Mouse (Mus musculus): ENCODE data around the gene Tead1. TPM values are rescaled to one million over a fixed set of nuclear protein-coding genes. Genes with fewer than 3 reads are reported as not detected.
A peak's percentile ranks its signal among the peaks of the same experiment; 100 is the strongest.

Tead1 gene
- total and polyA plus RNA-seq, 3 experiments = 0.38 TPM; not detected in 2

- Histone ChIP-seq H3K4me3 (ENCODE audit: low read depth, low read length) (no peak overlapping the region), H3K27me3 (ENCODE audit: insufficient read depth, low read length) (no peaks in the 10 kb centered on the region), H3K9me3 (replicated peaks) (peaks cover 20% of the 10 kb centered on the region), H3K4me1 (ENCODE audit: insufficient read depth, low read depth, low read length) (no peaks in the 10 kb centered on the region), H3K36me3 (replicated peaks) (no peaks in the 10 kb centered on the region)
- no peak for DNase-seq (ENCODE audit: low spot score)
- no peak for ATAC-seq (ENCODE audit: extremely low read depth, insufficient number of reproducible peaks, low FRiP score, poor library complexity, severe bottlenecking)
- no peak for TF ChIP-seq GATA1 (IDR thresholded peaks at IDR 0.05; ENCODE audit: borderline replicate concordance, low read length)
- no peak for TF ChIP-seq TAL1 (conservative IDR thresholded peaks at IDR 0.05; ENCODE audit: low read depth, low read length)
- no peak for TF ChIP-seq GATA2 (IDR thresholded peaks at IDR 0.05; ENCODE audit: borderline replicate concordance, low read depth, low read length)
- TF ChIP-seq CTCF (IDR thresholded peaks at IDR 0.05; ENCODE audit: low read depth, low read length) = no peak
- no peak for TF ChIP-seq POLR2AphosphoS5 (IDR thresholded peaks at IDR 0.05; ENCODE audit: insufficient replicate concordance, low read depth, low read length)
These were observed 230.0 kb downstream of the Tead1 start for GRCm38 (mm10) chr7:112909164-112909563.

- H3K4me3 ChIP-seq (ENCODE audit: low read depth, low read length) = no peak overlapping the region
- DNase-seq (ENCODE audit: low spot score) (no peak), ATAC-seq (ENCODE audit: extremely low read depth, insufficient number of reproducible peaks, low FRiP score, poor library complexity, severe bottlenecking) (no peak)
- H3K27me3 ChIP-seq (ENCODE audit: insufficient read depth, low read length) = no peaks in the 10 kb centered on the region
- no peak for TF ChIP-seq POLR2AphosphoS5 (IDR thresholded peaks at IDR 0.05; ENCODE audit: insufficient replicate concordance, low read depth, low read length)
- no peak for TF ChIP-seq CTCF (IDR thresholded peaks at IDR 0.05; ENCODE audit: low read depth, low read length)
- TF ChIP-seq GATA1 (IDR thresholded peaks at IDR 0.05; ENCODE audit: borderline replicate concordance, low read length) = no peak
- TF ChIP-seq GATA2 (IDR thresholded peaks at IDR 0.05; ENCODE audit: borderline replicate concordance, low read depth, low read length) = no peak
- TF ChIP-seq TAL1 (conservative IDR thresholded peaks at IDR 0.05; ENCODE audit: low read depth, low read length) = no peak
- H3K36me3 ChIP-seq (replicated peaks) = no peaks in the 10 kb centered on the region
- H3K4me1 ChIP-seq (ENCODE audit: insufficient read depth, low read depth, low read length) = no peaks in the 10 kb centered on the region
- peaks cover 13% of the 10 kb centered on the region for H3K9me3 ChIP-seq (replicated peaks)
These were observed 233.9 kb downstream of the Tead1 start for GRCm38 (mm10) chr7:112912969-112913368.

GRCm38 (mm10) chr7:112915571-112915970, 236.5 kb downstream of the Tead1 start:
- Histone ChIP-seq H3K27me3 (ENCODE audit: insufficient read depth, low read length) (no peaks in the 10 kb centered on the region), H3K36me3 (replicated peaks) (no peaks in the 10 kb centered on the region), H3K4me3 (ENCODE audit: low read depth, low read length) (no peak overlapping the region), H3K9me3 (replicated peaks) (peaks cover 10% of the 10 kb centered on the region), H3K4me1 (ENCODE audit: insufficient read depth, low read depth, low read length) (no peaks in the 10 kb centered on the region)
- no peak for TF ChIP-seq GATA1 (IDR thresholded peaks at IDR 0.05; ENCODE audit: borderline replicate concordance, low read length)
- TF ChIP-seq POLR2AphosphoS5 (IDR thresholded peaks at IDR 0.05; ENCODE audit: insufficient replicate concordance, low read depth, low read length) = no peak
- no peak for TF ChIP-seq TAL1 (conservative IDR thresholded peaks at IDR 0.05; ENCODE audit: low read depth, low read length)
- TF ChIP-seq GATA2 (IDR thresholded peaks at IDR 0.05; ENCODE audit: borderline replicate concordance, low read depth, low read length) = no peak
- TF ChIP-seq CTCF (IDR thresholded peaks at IDR 0.05; ENCODE audit: low read depth, low read length) = no peak
- DNase-seq (ENCODE audit: low spot score) = no peak
- ATAC-seq (ENCODE audit: extremely low read depth, insufficient number of reproducible peaks, low FRiP score, poor library complexity, severe bottlenecking) = no peak

GRCm38 (mm10) chr7:112917613-112918278, 238.6 kb downstream of the Tead1 start:
- Histone ChIP-seq H3K9me3 (replicated peaks) (peaks cover 16% of the 10 kb centered on the region), H3K4me1 (ENCODE audit: insufficient read depth, low read depth, low read length) (no peaks in the 10 kb centered on the region), H3K4me3 (ENCODE audit: low read depth, low read length) (no peak overlapping the region), H3K36me3 (replicated peaks) (no peaks in the 10 kb centered on the region), H3K27me3 (ENCODE audit: insufficient read depth, low read length) (no peaks in the 10 kb centered on the region)
- TF ChIP-seq GATA2 (IDR thresholded peaks at IDR 0.05; ENCODE audit: borderline replicate concordance, low read depth, low read length) (no peak), CTCF (IDR thresholded peaks at IDR 0.05; ENCODE audit: low read depth, low read length) (no peak), TAL1 (conservative IDR thresholded peaks at IDR 0.05; ENCODE audit: low read depth, low read length) (no peak), POLR2AphosphoS5 (IDR thresholded peaks at IDR 0.05; ENCODE audit: insufficient replicate concordance, low read depth, low read length) (no peak), GATA1 (IDR thresholded peaks at IDR 0.05; ENCODE audit: borderline replicate concordance, low read length) (no peak)
- ATAC-seq (ENCODE audit: extremely low read depth, insufficient number of reproducible peaks, low FRiP score, poor library complexity, severe bottlenecking) = no peak
- DNase-seq (ENCODE audit: low spot score) = no peak

GRCm38 (mm10) chr7:112918279-112918991, 239.3 kb downstream of the Tead1 start:
- peaks cover 22% of the 10 kb centered on the region for H3K9me3 ChIP-seq (replicated peaks)
- H3K27me3 ChIP-seq (ENCODE audit: insufficient read depth, low read length) = no peaks in the 10 kb centered on the region
- TF ChIP-seq TAL1 (conservative IDR thresholded peaks at IDR 0.05; ENCODE audit: low read depth, low read length) = no peak
- no peak for TF ChIP-seq GATA2 (IDR thresholded peaks at IDR 0.05; ENCODE audit: borderline replicate concordance, low read depth, low read length)
- no peak for TF ChIP-seq CTCF (IDR thresholded peaks at IDR 0.05; ENCODE audit: low read depth, low read length)
- no peak for TF ChIP-seq POLR2AphosphoS5 (IDR thresholded peaks at IDR 0.05; ENCODE audit: insufficient replicate concordance, low read depth, low read length)
- TF ChIP-seq GATA1 (IDR thresholded peaks at IDR 0.05; ENCODE audit: borderline replicate concordance, low read length) = no peak
- no peak for ATAC-seq (ENCODE audit: extremely low read depth, insufficient number of reproducible peaks, low FRiP score, poor library complexity, severe bottlenecking)
- H3K36me3 ChIP-seq (replicated peaks) = no peaks in the 10 kb centered on the region
- DNase-seq (ENCODE audit: low spot score) = no peak
- H3K4me1 ChIP-seq (ENCODE audit: insufficient read depth, low read depth, low read length) = no peaks in the 10 kb centered on the region
- H3K4me3 ChIP-seq (ENCODE audit: low read depth, low read length) = no peak overlapping the region

- no peaks in the 10 kb centered on the region for H3K36me3 ChIP-seq (replicated peaks)
- no peak for TF ChIP-seq GATA1 (IDR thresholded peaks at IDR 0.05; ENCODE audit: borderline replicate concordance, low read length)
- no peak for TF ChIP-seq TAL1 (conservative IDR thresholded peaks at IDR 0.05; ENCODE audit: low read depth, low read length)
- no peak for TF ChIP-seq GATA2 (IDR thresholded peaks at IDR 0.05; ENCODE audit: borderline replicate concordance, low read depth, low read length)
- TF ChIP-seq POLR2AphosphoS5 (IDR thresholded peaks at IDR 0.05; ENCODE audit: insufficient replicate concordance, low read depth, low read length) = no peak
- peak; percentile 21; the same call in 1 of the 2 replicates for TF ChIP-seq CTCF (IDR thresholded peaks at IDR 0.05; ENCODE audit: low read depth, low read length)
- H3K27me3 ChIP-seq (ENCODE audit: insufficient read depth, low read length) = no peaks in the 10 kb centered on the region
- DNase-seq (ENCODE audit: low spot score) (peak; percentile 16), ATAC-seq (ENCODE audit: extremely low read depth, insufficient number of reproducible peaks, low FRiP score, poor library complexity, severe bottlenecking) (no peak)
- H3K4me1 ChIP-seq (ENCODE audit: insufficient read depth, low read depth, low read length) = no peaks in the 10 kb centered on the region
- H3K9me3 ChIP-seq (replicated peaks) = peaks cover 25% of the 10 kb centered on the region
- no peak overlapping the region for H3K4me3 ChIP-seq (ENCODE audit: low read depth, low read length)
These were observed 240.7 kb downstream of the Tead1 start for GRCm38 (mm10) chr7:112919845-112920244.
